Comparison of ENCODE assay signal across 10 mouse cellular contexts in genomic region chr8:117333619-117334018, GRCm38 (mm10).
DNase-seq lines count a peak whose midpoint lies in the region; ATAC-seq lines count a peak whose summit lies in the region.
"Had no signal": no experiment of that assay in that cellular context is flagged by ENCODE, and none has a peak within 500 bp of the region (broad histone marks: within the 10 kb centered on the region; RNA-seq: fewer than 3 reads in every experiment).

No protein-coding gene starts in this region.

- no peak overlapping the region for H3K4me3 ChIP-seq in heart, embryonic 11.5 days (ENCODE audit: low read depth, low read length)
- peak overlapping the region; percentile 41 for H3K4me3 ChIP-seq in liver, embryonic 16.5 days (ENCODE audit: low read depth, low read length)

- ATAC-seq in heart, embryonic 11.5 days (replicated peaks; ENCODE audit: insufficient number of reproducible peaks, low FRiP score, low TSS enrichment): no peak
- peak; percentile 6; the same call in 1 of the 2 replicates for ATAC-seq in liver, embryonic 16.5 days (ENCODE audit: low read depth)
- no peak for ATAC-seq in frontal cortex, adult (ENCODE audit: low TSS enrichment)
- ATAC-seq: forebrain, embryonic 16.5 days had no signal

- H3K4me1 ChIP-seq in heart, embryonic 11.5 days (ENCODE audit: control insufficient read depth, insufficient read depth, low read length): peaks cover 29% of the 10 kb centered on the region
- H3K4me1 ChIP-seq in liver, embryonic 16.5 days (ENCODE audit: control insufficient read depth, low read depth, low read length): peaks cover 66% of the 10 kb centered on the region

- no peaks in the 10 kb centered on the region for H3K36me3 ChIP-seq in heart, embryonic 11.5 days (ENCODE audit: control insufficient read depth, insufficient read depth, low read length)
- H3K36me3 ChIP-seq in liver, embryonic 16.5 days (ENCODE audit: control insufficient read depth, insufficient read depth): no peaks in the 10 kb centered on the region

- no peak overlapping the region for H3K9ac ChIP-seq in heart, embryonic 11.5 days (ENCODE audit: low read depth, low read length)
- H3K9ac ChIP-seq in liver, embryonic 16.5 days (ENCODE audit: low read depth, low read length): peak overlapping the region; percentile 66

- 54% methylated on average over 6 of the region's 6 CpGs for WGBS in heart, embryonic 11.5 days (ENCODE audit: insufficient replicate concordance)
- 50% methylated on average over 6 of the region's 6 CpGs for WGBS in liver, embryonic 16.5 days (ENCODE audit: insufficient replicate concordance)

- H3K9me3 ChIP-seq in heart, embryonic 11.5 days (replicated peaks; ENCODE audit: control insufficient read depth, low read length): no peaks in the 10 kb centered on the region
- no peaks in the 10 kb centered on the region for H3K9me3 ChIP-seq in liver, embryonic 16.5 days (replicated peaks; ENCODE audit: control insufficient read depth, low read length)

- H3K4me2 ChIP-seq in heart, embryonic 11.5 days: no peak overlapping the region
- H3K4me2 ChIP-seq in liver, embryonic 16.5 days (ENCODE audit: low read depth, low read length): peak overlapping the region; percentile 59

- DNase-seq in heart, postnatal 4 days: no peak
- peak; percentile 88 to 95 for DNase-seq in adrenal gland, adult (ENCODE audit: inconsistent age in 2 of 2, low spot score in 1 of 2)
- peak; percentile 81 for DNase-seq in kidney, adult 18-20 months
- DNase-seq in thymus, postnatal 0 days (ENCODE audit: low spot score): no peak
- DNase-seq in layer of hippocampus, adult 9-10 months (ENCODE audit: low spot score): no peak
- DNase-seq: lung, postnatal 36 days had no signal

- H3K27me3 ChIP-seq in heart, embryonic 11.5 days (ENCODE audit: control insufficient read depth, insufficient read depth, low read length): no peaks in the 10 kb centered on the region
- H3K27me3 ChIP-seq in liver, embryonic 16.5 days (ENCODE audit: control insufficient read depth, insufficient read depth, low read depth, low read length): no peaks in the 10 kb centered on the region

- H3K27ac ChIP-seq in heart, embryonic 11.5 days (ENCODE audit: low read depth, low read length): 0 out of 2 replicates have a peak overlapping the region, but pooled peaks have one; percentile 29
- H3K27ac ChIP-seq in liver, embryonic 16.5 days (ENCODE audit: low read length): peak overlapping the region; percentile 91

Comparison
In these comparisons a context has a peak if more than half of its experiments do, and no peak if none do; other contexts are left out.
1. DNase-seq: peak in adrenal gland, adult (2 of 2) and kidney, adult 18-20 months (single experiment); none in heart, postnatal 4 days (single experiment), thymus, postnatal 0 days (single experiment) and layer of hippocampus, adult 9-10 months (single experiment).